Mouse (Mus musculus): ENCODE results near the gene Fignl2.

Fignl2 gene

DNA sequence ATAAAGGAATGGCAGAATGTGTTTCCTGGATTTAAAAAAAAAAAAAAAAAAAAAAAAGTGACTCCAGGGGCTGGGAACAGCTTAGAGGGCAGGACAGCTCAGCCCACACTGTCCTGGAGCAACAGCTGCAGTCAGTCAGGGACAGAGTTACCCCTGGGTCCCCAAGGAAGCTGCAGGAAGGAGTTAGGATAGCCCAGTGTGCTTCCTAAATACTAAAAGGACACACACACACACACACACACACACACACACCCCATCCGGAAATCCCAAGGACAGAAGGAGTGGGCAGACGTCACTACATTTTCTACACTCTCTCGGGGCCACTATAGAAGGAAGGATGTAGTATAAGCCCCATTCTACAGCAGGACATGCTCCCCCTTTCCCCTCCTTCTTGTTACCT is 10.3 kb downstream of the Fignl2 start:
- no peak for DNase-seq (ENCODE audit: low read depth, low spot score)

DNA sequence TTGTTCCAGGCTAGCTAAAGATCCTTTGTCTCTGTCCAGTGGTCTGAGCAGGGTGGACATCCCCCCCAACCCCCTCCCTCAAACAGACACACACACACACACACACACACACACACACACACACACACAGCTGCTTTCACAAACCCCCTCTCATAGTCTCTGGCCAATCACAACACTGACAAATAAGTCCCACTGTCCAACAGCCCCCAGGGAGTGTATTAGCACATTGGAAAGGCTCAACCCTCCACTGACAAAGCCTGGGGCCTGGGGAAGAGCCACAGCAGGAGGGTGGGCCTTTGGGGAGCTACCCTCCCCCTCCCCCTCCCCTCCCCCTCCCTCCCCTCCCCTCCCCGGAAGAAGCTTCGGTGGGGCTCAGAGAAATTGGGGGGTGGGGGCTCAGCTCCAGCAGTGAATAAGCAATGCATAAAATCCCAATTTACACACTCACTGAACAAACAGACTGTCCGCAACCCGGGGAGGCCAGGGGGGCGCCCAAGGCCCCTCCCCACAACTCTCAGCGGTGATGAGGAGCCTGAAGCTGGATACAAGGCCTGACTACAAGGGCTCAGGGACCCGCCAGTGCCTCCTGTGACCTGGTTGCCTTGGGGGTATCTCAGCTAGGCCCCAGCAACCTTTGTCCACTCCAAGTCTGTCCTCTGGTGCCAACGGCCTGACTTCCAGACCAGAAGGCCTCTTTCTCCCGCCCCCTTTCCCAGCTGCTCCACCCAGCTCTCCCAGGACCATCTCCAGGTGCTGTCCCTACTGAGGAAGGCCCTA is 11.3 kb downstream of the Fignl2 start:
- no peak for DNase-seq (ENCODE audit: low read depth, low spot score)

DNA sequence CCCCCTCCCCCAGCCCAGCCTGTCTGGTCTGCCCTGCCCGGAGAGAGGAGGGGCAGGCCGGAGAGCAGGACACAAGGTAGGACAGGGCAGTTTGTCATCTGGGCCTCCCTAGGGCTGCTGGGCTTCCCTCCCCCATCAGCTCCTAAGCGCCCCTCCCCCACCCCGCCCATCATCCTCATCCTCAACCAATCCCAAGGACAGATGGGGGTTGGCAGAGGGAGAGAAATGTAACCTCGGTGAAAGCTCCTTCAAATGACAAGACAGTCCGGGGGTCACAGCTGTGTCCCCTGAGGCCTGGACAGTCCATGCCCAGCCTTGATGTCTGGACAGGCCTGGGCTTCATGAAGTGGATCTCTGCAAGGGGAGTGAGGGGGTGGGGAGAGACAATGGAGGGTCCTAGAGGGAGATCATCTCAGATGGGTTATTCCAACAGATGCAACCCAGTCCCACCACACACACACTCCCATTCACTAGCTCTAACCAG is 12.0 kb downstream of the Fignl2 start:
- DNase-seq (ENCODE audit: low read depth, low spot score): no peak

GRCm38 (mm10) chr15:101065069-101065468 is 13.3 kb downstream of the Fignl2 start:
- DNase-seq (ENCODE audit: low read depth, low spot score): no peak

DNA sequence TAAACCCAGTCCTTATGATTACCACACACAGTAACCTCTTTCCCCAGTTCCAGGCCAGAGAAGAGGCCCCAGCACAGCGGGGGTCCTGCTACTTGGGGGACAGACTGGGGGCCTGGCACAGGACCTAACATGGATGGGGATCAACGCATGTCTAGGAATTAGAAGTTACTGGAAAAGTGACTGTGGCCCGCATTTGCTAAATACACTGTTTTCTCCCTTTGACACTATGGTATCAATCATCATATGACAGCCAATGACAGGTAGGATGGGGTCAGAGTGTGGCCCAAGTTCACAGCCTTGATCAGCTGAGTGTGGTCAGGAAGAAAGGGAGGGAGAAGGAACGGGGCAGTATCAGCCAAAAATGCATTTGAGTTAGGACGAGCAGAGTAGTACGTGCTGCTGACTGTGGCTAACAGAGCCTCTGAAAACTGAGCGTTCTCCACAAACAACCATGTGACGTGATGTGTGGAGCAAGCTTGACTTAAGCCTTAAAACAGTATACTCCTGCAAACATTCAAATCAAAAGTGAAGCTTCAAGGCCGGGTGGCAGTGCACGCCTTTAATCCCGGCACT is 18.0 kb downstream of the Fignl2 start:
- no peak for DNase-seq (ENCODE audit: low read depth, low spot score)

DNA sequence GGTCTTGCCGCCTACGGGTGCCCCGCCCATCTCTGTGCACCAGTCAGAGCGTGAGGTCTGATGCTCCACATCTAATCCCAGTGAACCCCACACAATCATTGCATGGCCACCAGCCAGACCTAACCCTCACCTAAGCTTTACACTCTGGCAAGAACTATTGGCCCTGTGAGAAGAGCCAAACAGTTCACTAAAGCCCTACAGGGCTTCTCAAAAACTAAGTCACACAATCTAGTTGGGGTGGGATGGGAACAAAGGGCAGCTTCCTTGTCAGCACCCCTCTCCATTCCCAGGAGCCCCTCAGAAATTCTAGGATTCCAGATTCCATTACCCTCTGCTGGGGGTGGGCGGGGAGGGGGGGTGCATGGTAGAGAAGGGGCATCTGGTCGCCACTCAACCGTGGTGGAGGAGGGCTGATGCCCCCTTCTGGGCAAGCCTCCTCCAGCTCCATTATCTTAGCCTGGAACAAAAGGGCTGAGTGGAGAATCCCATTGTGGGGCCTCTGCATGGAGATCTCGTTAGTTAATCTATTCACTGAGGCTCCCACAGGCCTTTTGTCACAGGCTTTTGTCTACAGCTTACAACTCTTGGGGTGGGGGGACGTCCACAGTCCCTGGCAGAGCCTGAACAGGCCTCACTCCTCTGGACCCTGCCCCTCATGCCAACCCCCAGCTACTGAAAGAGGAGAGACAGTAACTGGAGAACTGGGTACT is 18.6 kb downstream of the Fignl2 start:
- no peak for DNase-seq (ENCODE audit: low read depth, low spot score)

DNA sequence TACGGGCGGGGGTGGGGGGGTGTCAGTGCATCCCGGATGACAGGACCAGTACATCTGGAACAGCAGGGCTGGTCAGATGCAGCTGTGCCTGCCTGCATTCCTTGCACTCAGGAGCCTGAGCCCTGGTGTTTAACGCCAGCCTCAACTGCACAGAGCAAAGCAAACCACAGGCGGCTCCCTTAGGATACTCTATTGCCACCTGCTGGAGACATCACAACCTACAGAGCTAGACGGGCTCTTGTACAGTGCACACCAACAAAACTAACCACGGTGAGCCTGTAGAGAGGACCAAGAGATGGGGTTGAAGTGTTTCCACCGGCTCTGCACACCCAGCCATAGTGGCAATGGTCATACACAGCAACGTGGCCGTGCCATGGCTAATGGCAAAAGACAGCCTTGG is 22.1 kb downstream of the Fignl2 start:
- DNase-seq (ENCODE audit: low read depth, low spot score): peak; percentile 49

- DNase-seq (ENCODE audit: low read depth, low spot score): no peak
These were observed 23.8 kb downstream of the Fignl2 start for GRCm38 (mm10) chr15:101054541-101054940.

DNA sequence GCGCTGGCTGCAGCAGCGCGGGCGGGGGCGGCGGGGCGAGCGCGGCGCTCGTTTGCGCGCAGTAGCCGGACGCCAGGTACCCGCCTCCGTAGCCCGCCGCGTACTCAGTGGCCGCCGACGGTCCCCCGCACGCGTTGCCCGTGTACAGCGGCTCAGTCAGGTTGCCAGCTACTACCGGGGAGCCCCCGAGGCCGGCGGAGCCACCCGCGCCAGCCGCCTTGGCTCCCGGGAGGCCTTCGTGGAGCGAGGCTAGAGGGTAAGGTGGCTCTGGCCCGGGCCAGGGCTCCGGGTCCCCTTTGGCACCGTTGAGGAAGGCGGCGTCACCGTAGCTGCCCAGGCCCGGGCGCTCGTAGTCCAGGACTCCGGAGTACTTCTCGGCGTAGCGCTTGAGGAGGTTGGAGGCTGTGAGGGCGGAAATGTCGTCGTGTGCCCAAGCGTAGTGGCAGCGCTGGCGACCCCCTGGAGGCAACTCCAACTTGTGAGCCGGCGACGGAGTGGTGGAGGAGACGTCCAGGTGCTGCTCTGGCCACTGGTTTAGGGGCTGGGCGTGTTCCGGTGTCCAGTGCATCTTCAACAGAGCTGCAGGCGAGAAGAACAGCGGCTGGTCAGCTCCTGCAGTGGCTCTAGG is 24.4 kb downstream of the Fignl2 start:
- DNase-seq (ENCODE audit: low read depth, low spot score): no peak

- DNase-seq (ENCODE audit: low read depth, low spot score): peak; percentile 54
These were observed 25.5 kb downstream of the Fignl2 start for GRCm38 (mm10) chr15:101052560-101053501.

- DNase-seq (ENCODE audit: low read depth, low spot score): no peak
These were observed 26.5 kb downstream of the Fignl2 start for GRCm38 (mm10) chr15:101051869-101052268.

- DNase-seq (ENCODE audit: low read depth, low spot score): no peak
These were observed 29.9 kb downstream of the Fignl2 start for GRCm38 (mm10) chr15:101048338-101048896.

DNA sequence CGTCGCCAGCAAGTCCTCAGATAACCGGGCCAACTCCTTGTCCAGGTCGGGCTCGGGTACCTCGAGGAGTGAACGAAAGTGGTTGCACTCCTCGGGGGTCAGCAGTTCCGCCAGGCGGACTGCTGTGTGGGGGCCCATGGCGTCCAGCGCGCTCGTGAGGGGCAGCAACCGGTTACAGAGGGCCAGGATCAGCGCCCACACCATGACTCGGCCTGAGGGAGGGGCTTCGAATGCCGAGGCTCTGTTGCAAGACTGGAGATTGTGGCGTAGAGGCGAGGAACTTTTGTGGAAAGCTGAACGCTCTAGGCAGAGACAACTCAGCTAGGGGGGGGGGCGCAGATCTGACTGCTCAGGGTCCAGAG is 31.2 kb downstream of the Fignl2 start, which contains the start of gene Gm47841:
TSS of gene Gm47841 (minus strand) at position 204 of the 362 bp plus-strand sequence.
- DNase-seq (ENCODE audit: low read depth, low spot score): no peak

DNA sequence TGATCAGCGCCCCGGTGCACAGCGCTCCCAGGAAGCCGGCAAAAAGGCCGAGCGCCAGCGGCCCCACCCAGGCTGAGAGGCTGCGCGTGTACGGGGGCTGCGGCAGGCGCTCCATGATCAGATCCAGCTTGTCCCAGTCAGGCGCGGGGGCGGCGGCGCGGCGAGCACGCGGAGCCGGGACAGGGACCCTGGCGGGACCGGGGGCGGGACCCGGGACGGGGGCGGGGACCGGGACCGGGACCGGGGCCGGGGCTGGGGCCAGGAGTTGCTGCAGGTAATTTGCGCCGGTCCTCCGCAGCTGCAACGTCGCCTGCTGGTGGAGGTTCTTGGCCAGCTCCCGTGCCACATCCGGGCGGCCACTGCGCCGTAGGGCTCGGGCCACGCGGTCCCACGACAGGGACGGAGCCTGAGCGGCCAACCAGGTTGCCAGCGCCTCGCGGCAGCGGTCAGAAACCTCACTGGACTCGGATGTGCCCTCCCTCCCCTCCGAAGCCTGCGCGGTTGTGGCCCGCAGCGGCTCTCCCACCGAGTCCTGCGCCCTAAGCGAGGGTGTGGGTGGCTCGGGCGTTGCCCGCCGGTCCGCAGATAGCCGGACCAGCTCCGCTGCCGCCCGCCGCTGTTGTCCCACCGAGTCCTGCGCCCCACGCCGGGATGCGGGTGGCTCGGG is 31.7 kb downstream of the Fignl2 start:
- DNase-seq (ENCODE audit: low read depth, low spot score): no peak

DNA sequence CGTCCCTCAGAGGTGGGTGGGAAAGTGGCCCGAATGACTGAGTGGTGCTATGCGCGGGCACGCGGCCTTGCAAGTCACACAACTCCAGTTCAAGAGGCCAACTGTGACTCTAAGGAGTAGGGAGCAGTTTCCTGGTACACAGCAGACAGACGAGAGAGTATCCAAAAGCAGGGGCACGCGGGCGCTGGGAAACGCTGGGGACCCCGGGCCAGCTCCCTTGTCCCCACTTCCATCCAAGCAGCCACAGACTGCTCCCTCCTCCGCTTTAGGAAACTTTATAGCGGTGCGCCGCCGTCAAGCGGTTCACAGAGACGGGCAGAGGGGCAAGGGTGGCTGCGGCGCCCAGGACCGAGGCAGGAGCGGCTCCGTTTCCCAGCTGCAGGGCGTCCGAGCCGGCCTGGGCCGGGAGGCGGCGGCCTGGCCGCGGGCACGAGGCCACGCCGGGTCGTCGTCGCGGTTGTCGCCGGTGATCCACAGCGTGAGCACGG is 32.3 kb downstream of the Fignl2 start:
- no peak for DNase-seq (ENCODE audit: low read depth, low spot score)

- no peak for DNase-seq (ENCODE audit: low read depth, low spot score)
These were observed 33.8 kb downstream of the Fignl2 start for GRCm38 (mm10) chr15:101044531-101044930.

DNA sequence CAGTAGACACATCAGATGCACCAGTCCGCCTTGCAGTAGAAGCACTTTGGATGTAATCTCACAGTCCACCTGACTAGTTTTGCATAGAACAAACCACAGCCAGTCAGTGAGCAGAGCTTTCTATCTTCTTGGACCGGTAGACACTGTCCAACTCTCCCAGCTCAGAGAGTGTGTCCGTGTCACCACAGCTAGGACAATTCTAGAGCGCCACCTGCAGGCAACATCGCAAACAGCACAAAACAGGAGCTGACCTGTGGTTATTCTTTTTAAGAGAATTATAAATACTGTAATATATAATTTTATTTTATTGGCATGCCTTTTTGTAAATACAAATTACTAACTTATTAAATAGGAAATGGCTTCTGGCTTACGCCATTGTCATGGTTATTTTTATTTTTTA is 35.8 kb downstream of the Fignl2 start:
- peak; percentile 38 for DNase-seq (ENCODE audit: low read depth, low spot score)

DNA sequence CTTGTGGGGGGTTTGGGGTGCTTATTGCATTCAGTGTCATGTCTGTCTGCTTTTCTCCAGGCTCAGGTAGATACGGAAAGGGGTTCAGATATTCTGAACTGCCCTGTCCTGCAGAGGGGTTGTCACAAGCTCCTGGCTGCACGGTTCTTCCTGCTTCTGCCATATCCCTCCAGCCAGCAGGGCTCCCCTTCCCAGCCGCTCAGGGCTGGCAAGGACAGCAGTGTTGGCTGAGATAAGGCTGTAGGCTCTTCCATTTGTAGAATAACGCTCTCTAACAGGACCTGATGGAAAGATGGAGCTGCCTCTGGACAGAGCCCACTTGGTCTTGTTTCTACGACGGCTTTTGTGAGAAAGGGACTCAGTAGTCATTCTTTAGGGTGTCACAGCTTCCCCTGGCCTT is 36.4 kb downstream of the Fignl2 start:
- no peak for DNase-seq (ENCODE audit: low read depth, low spot score)

DNA sequence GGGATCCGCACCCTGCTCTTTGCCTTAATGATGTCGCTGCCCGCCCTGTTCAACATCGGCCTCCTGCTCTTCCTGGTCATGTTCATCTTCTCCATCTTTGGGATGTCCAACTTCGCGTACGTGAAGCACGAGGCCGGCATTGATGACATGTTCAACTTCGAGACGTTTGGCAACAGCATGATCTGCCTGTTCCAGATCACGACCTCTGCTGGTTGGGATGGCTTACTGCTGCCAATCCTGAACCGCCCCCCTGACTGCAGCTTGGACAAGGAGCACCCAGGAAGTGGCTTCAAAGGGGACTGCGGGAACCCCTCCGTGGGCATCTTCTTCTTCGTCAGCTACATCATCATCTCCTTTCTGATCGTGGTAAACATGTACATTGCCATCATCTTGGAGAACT is 38.7 kb downstream of the Fignl2 start:
- no peak for DNase-seq (ENCODE audit: low read depth, low spot score)

DNA sequence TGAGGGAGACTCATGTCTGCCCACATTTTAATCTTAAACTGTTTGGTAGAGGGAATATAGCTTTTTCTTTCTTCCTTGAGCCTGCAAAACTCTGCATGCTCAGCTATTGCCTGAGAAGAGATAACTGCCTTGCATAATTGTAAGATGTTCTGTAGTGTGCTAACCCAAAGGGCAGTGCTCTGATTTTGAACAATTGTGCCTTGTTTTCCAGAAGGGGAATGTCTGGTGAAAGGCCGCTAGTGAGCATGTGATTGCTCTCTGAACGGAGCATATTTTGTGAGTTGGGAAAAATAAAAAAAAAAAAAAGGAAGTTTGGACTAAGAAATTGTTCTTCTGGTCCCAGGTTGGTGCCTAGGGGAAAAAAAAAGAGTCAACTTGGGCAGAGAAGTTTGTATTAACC is 49.4 kb downstream of the Fignl2 start:
- DNase-seq (ENCODE audit: low read depth, low spot score): no peak

Data from CD4-positive helper T cell, adult 2 months (primary cell).